Mouse (Mus musculus) brown adipose tissue, adult 24 weeks (tissue): ENCODE measurements around the gene ccdc198. TPM values are rescaled to one million over a fixed set of nuclear protein-coding genes. Genes with fewer than 3 reads are reported as not detected.
"Not testable (repeated sequence)": the region's sequence is repeated elsewhere in the genome, so short reads cannot be mapped to it uniquely, and the experiment has no call there.

Experiments used
- H3K27ac ChIP-seq: fragments of 200-500 bp; replicated peaks from 2 replicates; pipeline ENCODE4 v1.5.1; 2012; ENCODE audit warnings: low read depth, mild to moderate bottlenecking, low read length
- H3K4me1 ChIP-seq: fragments of 200-500 bp; 2 replicates; pipeline ENCODE4 v1.6.1; 2012; ENCODE audit warnings: low read length, mixed read lengths; ENCODE audit not compliant: control insufficient read depth, insufficient read depth, insufficient read length
- H3K4me3 ChIP-seq: fragments of 200-500 bp; 2 replicates; pipeline ENCODE4 v1.5.1; 2012; ENCODE audit warnings: low read depth, mild to moderate bottlenecking, low read length, moderate library complexity; ENCODE audit not compliant: insufficient read depth
- polyA plus RNA-seq: library from polyadenylated mRNA; stranded (reverse); fragments of >200 nt; gene quantifications from 2 replicates; pipeline ENCODE4 v1.2.4, GENCODE M21; 2012; ENCODE audit not compliant: missing spikeins, insufficient read depth, insufficient read length

The ccdc198 gene
- polyA plus RNA-seq, 1 experiment = not detected

DNA sequence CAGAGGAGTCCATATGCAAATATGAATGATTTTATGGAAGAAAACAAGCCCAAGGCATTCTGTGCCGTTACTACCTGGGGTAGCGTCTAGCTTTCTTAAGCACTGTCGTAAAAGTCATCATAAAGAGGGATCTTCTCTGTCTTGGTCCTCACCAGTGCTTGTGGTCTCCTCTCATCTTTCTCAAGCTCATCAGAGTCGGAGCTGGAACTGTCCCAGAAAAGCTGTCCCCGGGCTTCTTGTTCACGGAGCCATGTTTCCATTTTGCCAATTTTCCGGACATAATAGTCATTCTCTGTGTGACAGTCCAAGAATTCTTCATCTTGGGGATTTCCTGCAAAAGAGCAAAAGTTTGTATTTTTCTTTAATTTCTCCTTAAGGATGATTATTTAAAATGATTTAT lies 18.8 kb downstream of the ccdc198 start:
- Histone ChIP-seq H3K4me1 (peaks cover 4% of the 10 kb centered on the region; the same call in 1 of the 2 replicates), H3K27ac (no peak overlapping the region), H3K4me3 (no peak overlapping the region)

DNA sequence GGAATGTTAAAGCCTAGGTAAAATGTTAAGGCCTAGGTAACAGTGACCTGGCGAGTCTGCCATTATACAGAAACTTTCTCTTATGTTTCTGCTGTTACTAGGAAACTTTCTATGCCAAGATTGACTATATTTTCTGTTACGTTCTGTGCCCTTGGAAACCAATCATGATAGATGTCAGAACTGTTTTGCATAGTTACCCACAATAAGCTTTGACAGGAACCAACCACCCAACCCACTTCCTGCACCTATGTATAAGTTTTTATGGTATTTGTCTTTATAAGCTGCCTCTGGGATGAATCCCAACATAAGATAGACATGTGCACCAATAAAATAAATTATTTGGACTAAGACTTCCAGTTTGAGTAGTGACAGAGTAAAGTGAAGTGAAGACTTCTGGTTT lies 23.5 kb downstream of the ccdc198 start:
- no peak overlapping the region for H3K4me3 ChIP-seq
- H3K27ac ChIP-seq = no peak overlapping the region
- H3K4me1 ChIP-seq = peaks cover 4% of the 10 kb centered on the region; the same call in 1 of the 2 replicates

GRCm38 (mm10) chr14:49219466-49220022 lies 25.7 kb downstream of the ccdc198 start:
- not testable (repeated sequence) for H3K4me3 ChIP-seq, H3K4me1 ChIP-seq, H3K27ac ChIP-seq

- Histone ChIP-seq H3K4me3 (no peak overlapping the region), H3K4me1 (peaks cover 4% of the 10 kb centered on the region; the same call in 1 of the 2 replicates), H3K27ac (no peak overlapping the region)
Observed at GRCm38 (mm10) chr14:49218677-49219076, 26.6 kb downstream of the ccdc198 start.

- not testable (repeated sequence) for H3K27ac ChIP-seq, H3K4me3 ChIP-seq, H3K4me1 ChIP-seq
Observed at GRCm38 (mm10) chr14:49210215-49210614, 35.1 kb downstream of the ccdc198 start.

GRCm38 (mm10) chr14:49201073-49201778 lies 44.0 kb downstream of the ccdc198 start:
- H3K27ac ChIP-seq = no peak overlapping the region
- peaks cover 21% of the 10 kb centered on the region for H3K4me1 ChIP-seq
- H3K4me3 ChIP-seq = no peak overlapping the region

- no peak overlapping the region for H3K4me3 ChIP-seq
- peaks cover 21% of the 10 kb centered on the region for H3K4me1 ChIP-seq
- H3K27ac ChIP-seq = peak overlapping the region; percentile 39
Observed at GRCm38 (mm10) chr14:49197031-49197527, 48.2 kb downstream of the ccdc198 start.

- Histone ChIP-seq H3K4me3 (no peak overlapping the region), H3K4me1 (no peaks in the 10 kb centered on the region), H3K27ac (no peak overlapping the region)
Observed at GRCm38 (mm10) chr14:49186270-49186669, 59.0 kb downstream of the ccdc198 start.

DNA sequence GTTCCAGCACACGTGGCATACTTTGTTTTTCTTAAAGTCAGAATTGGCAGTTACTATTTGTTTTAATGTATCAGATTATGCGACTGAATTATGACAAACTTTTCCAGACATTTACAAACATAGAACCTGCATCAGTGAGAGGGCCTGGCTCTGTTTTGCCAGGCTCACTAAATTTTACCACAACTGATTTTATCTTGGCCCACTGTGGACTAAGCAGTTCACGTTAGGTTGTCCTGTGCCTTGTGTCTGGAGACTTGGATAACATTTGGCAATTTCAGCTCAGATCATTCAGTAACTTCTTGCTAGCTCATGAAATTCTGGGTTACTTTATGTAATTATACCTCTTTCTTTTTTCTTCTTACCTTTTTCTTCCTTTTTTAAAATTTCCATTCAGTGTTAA lies 65.5 kb downstream of the ccdc198 start:
- Histone ChIP-seq H3K4me1 (peaks cover under 1% of the 10 kb centered on the region), H3K4me3 (no peak overlapping the region), H3K27ac (no peak overlapping the region)

DNA sequence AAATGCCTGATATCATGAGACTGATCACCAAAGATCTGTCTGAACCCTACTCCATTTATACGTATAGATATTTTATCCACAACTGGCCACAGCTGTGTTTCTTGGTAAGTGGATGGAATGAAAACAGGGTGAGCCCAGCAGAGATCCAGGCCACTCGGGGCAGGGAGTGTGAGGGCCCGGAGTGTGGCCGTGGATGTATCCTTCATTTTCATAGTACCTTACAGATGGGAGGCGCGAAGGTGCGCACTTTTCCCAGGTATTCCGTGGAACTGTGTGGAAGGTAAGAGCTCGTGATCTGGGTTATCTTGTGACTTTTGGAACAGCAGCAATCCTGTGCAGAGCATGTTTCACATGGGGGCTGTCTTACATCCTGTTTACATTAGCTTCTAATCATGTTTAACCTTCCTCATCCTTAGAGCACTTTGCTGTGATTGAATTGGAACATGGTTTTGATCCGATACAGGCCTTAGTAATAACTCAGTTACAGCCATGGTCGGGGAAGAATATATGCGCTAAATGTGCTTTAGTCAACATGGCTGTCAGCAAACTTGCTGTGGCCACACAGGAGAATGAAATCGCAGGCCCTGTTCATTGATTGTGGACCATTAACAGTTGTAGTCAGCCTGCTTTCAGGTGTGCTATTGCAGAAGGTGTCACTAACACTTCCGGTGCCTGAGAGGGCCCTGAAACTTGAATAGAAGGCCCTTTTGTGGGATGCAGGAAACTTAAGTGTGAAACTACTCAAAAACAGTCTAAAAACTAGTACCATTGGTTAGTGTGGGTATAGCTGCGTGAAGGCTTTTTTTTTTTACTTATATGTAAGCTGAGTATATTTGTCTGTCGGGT lies 71.8 kb downstream of the ccdc198 start:
- no peak overlapping the region for H3K27ac ChIP-seq
- H3K4me3 ChIP-seq = peak overlapping the region; percentile 96
- H3K4me1 ChIP-seq = peaks cover 10% of the 10 kb centered on the region

- Histone ChIP-seq H3K4me1 (peaks cover 10% of the 10 kb centered on the region), H3K4me3 (peak overlapping the region; percentile 96), H3K27ac (peak overlapping the region; percentile 59)
Observed at GRCm38 (mm10) chr14:49172582-49172988, 72.7 kb downstream of the ccdc198 start.

DNA sequence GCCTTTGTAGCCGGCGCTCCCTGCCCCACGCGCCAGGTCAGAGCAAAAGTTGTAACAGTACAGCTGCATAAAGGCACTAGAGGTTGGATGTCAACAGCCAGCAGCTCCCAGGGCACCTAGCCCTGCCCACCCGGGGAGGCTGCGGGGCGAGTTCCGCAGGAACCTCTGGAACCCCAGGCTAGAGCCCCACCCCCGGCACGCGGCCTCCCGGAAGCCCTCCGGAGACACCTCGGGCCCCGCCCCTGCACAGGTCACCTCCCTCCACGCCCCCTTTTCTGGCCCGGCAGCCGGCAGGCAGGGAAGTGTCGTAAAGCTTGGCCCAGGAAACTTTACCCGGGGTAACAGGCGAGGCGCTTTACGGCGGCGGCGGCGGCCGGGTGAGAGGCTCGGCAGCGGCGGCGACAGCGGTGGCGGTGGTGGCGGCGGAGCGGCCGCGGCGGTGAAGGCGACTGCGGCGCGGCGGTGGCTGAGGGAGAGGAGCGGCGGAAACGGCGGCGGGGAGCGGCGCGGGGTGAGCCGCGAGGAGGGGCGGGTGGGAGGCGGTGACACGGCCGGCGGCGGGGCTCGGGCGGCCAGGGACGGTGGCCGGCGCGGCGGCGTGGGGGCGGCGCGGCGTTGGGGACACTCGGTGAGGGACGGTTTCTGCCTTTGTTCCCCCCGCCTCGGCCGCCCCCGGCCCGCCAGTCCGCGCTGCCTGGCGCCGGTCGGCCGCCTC lies 73.2 kb downstream of the ccdc198 start, which contains the start of gene Naa30:
Gene Naa30, plus strand, starts transcription at position 360 of the 715 bp plus-strand sequence.
- Histone ChIP-seq H3K4me1 (peaks cover 10% of the 10 kb centered on the region), H3K27ac (peak within 1 kb of the TSS; percentile 60), H3K4me3 (peak within 1 kb of the TSS; percentile 96)

- Histone ChIP-seq H3K4me1 (peaks cover 10% of the 10 kb centered on the region), H3K4me3 (peak overlapping the region; percentile 96), H3K27ac (peak overlapping the region; percentile 60)
Observed at GRCm38 (mm10) chr14:49171286-49171685, 74.0 kb downstream of the ccdc198 start.
